Mouse (Mus musculus) embryo, embryonic 10.5 days (tissue): Measurements from ENCODE around the gene Gm49368.
"Not testable (repeated sequence)": the region's sequence is repeated elsewhere in the genome, so short reads cannot be mapped to it uniquely, and the experiment has no call there.

ENCODE experiments used
- DNase-seq: peaks from one replicate; pipeline ENCODE4 v3.0.0-alpha.2; 2015; ENCODE audit warnings: low spot score

Gene Gm49368

DNA sequence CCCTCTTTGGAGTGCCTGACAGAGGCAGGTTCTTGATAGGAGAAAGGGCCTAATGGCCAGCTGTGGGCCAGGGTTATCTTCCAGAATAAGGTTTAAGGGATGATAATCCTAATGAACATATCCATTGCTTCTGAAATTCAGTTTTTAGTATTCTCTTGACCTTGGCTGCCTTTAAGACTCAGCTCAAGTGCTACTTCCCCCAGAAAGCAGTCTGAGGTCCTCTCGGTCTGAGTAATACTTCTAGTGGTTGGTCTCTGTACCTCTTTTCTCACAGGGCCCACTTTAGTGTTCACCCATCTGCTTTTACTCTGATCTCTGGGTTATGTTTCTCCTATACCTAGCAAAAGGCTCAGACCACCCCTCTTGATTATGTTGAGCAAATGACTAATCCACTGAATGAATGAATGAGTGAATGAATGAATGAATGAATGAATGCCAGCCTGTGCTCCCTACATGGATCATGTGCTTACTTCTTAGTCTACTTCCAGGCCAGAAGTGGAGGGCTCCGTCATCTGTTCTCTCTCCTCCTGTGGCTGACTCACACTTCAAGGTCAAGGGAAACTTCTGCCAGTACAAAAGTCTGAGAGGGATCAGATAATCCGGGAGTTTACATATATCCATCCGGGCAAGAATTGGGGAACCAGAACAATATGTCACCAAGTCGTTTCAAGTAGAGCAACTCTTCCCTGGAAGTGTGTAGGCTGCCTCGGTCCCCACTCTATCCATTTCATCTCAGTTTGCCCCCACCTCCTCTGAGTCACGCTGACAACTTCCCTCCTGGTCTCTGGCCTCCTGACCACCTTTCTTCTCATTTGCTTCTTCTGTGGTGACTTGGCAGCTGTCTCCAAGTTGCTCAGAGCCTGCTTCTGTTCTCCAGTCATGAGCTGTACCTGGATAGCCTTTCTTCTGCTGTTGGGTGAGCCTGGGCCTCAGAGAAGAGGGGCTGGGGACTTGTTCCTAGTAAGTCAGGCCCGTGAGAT lies 66.5 kb downstream of the Gm49368 start, which contains the start of gene Itgax:
Itgax (plus strand) TSS at position 807 of the 980 bp plus-strand sequence.
- no peak for DNase-seq

DNA sequence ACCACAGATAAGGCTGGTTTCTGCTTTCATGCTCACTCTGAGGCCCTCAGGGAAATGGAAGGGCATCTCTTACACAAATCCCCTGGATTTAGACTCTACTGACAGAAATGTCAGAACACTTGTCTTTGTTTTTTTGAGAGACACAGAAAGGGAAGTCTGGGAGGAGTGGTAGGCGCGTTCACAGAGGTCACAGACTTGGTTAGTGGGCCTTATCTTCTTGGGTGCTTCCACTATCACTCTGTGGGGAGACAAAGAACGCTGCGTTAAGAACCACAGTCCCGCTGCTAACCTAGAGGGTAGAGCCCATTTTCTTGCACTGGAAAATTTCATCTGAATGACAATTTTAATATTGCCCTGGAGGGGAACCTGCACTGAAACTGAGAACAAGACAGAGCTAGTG lies 69.7 kb downstream of the Gm49368 start:
- no peak for DNase-seq

- no peak for DNase-seq
These were observed 71.1 kb downstream of the Gm49368 start for GRCm38 (mm10) chr7:128133596-128133995.

DNA sequence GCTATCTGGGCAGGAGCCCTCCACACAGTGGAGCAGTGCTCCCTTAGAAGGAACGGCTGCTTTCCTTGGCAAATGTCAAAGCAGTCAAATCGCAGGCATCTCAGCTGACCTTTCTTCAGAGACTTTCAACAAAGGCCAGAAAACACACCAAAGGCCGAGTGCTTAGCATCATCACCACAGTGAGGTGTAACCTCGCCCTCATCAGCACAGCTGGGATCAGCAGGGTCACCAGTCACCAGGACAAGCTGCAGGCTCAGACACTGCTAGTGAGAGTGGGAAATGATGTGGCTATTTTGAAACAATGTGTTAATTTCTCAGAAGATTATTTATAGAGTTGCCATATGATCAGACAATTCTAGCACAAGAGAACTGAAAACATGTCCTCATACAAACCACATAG lies 74.4 kb downstream of the Gm49368 start:
- DNase-seq: no peak

DNA sequence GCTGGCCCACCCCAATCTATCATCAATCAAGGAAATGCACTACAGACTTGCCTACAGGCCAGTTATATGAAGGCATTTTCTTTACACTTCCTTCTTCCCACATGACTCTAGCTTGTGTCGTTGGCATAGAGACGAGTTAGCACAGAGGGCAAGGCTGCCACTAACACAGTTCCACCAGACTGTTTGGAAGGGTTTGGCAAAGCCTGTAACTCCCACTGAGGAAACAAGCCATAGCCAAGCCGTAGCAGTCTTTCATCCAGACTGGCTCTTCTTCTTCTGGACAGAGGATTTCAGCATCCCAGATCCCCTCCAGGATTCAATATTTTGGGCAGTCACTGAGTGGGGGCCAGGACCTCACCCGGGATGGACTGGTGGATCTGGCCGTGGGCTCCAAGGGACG lies 77.1 kb downstream of the Gm49368 start:
- DNase-seq: no peak

DNA sequence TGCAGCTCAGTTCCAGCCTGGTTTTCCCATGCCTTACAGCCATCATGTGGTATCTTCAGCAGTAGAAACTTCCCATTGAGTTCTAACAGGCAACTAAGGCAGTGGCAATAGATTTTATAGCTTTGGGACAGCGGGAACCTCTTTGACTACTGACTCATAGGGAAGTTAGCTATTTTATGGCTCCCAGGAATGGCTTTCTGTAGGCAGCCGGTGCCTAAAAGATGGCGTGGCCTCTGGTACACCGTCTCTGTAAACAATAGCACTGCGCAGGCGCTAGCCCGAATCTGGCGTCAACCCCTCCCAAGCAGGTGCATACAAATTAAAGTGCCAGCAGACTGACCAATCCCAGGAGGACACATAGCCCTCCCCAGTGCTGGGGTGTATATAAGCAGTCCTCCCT lies 88.5 kb downstream of the Gm49368 start:
- DNase-seq: no peak

DNA sequence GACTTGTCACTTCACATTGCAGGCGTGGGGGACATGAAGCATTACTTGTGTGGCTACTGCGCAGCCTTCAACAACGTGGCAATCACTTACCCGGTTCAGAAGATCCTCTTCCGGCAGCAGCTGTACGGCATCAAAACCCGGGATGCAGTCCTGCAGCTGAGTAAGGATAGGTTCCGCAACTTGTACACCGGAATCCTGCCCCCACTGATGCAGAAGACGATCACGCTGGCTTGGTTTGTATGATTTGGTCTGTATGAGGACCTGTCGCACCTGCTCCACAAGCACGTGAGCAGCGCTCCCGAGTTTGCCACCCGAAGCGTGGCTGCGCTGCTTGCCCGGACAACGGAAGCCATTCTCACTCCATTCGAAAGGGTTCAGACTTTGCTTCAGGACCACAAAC lies 91.6 kb downstream of the Gm49368 start, which contains the start of gene Itgad:
Itgad (plus strand) TSS at position 301 of the 400 bp plus-strand sequence.
- no peak for DNase-seq

GRCm38 (mm10) chr7:128154924-128155323 lies 92.4 kb downstream of the Gm49368 start:
- DNase-seq: no peak

- DNase-seq: not testable (repeated sequence)
These were observed 96.3 kb downstream of the Gm49368 start for GRCm38 (mm10) chr7:128158688-128159354.

DNA sequence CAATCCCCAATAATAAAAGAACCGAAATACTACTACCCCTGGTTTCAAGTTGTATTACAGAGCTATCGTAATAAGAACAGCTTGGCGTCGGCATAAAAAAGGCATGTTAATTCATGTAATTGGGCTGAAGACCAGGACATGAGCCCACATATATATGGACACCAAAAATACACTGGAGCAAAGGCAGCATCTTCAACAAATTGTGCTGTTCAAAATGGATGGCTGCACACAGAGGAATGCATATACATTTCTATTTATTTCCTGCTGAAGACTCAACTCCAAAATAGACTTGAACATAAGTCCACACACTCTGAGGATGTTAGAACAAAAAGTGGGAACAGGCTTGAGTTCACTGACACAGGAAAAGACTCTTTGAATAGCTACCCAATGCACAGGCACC lies 101.5 kb downstream of the Gm49368 start:
- DNase-seq: no peak

- DNase-seq: no peak
These were observed 103.9 kb downstream of the Gm49368 start for GRCm38 (mm10) chr7:128166391-128166790.

GRCm38 (mm10) chr7:128169996-128170395 lies 107.5 kb downstream of the Gm49368 start:
- no peak for DNase-seq
